In genomic region chr1:106717071-106717601, GRCm38 (mm10) we compare ENCODE assay signal across 10 mouse cellular contexts. TPM values are rescaled to one million over a fixed set of nuclear protein-coding genes. Genes with fewer than 3 reads are reported as not detected.
DNase-seq lines count a peak whose midpoint lies in the region; ATAC-seq and TF ChIP-seq lines count a peak whose summit lies in the region.
"Had no signal": no experiment of that assay in that cellular context is flagged by ENCODE, and none has a peak within 500 bp of the region (broad histone marks: within the 10 kb centered on the region; RNA-seq: fewer than 3 reads in every experiment).

No protein-coding gene starts in this region.

- DNase-seq in midbrain, embryonic 10.5 days (ENCODE audit: low spot score) = peak; percentile 73
- peak; percentile 62 for DNase-seq in c-Kit-positive CD71-negative TER-119-negative erythroid progenitor cells, embryonic 14.5 days (ENCODE audit: low read depth)
- DNase-seq in frontal cortex, postnatal 25 days (ENCODE audit: low spot score in 2 of 2) = peak; percentile 68 to 73
- DNase-seq in kidney, adult 9 months = peak; percentile 83
- DNase-seq in limb, embryonic 14.5 days (ENCODE audit: low spot score) = peak; percentile 81
- peak; percentile 84 to 85 for DNase-seq in right cerebral cortex, adult 2 months (ENCODE audit: low spot score in 2 of 2)
- DNase-seq in urinary bladder, postnatal 4 days (ENCODE audit: low spot score in 2 of 2) = peak; percentile 65 to 81

- H3K27me3 ChIP-seq in midbrain, embryonic 10.5 days (ENCODE audit: low read depth, poor library complexity, severe bottlenecking) = peaks cover 28% of the 10 kb centered on the region
- peaks cover 10% of the 10 kb centered on the region; the same call in 1 of the 2 replicates for H3K27me3 ChIP-seq in midbrain, embryonic 13.5 days
- H3K27me3 ChIP-seq in limb, embryonic 14.5 days (ENCODE audit: control insufficient read depth, insufficient read depth, low read length) = no peaks in the 10 kb centered on the region
- H3K27me3 ChIP-seq: embryonic facial prominence, embryonic 13.5 days had no signal

- ATAC-seq in midbrain, embryonic 13.5 days = no peak
- no peak for ATAC-seq in limb, embryonic 14.5 days (ENCODE audit: low FRiP score, low read depth)

- peak overlapping the region; percentile 38; the same call in 1 of the 2 replicates for H3K27ac ChIP-seq in midbrain, embryonic 10.5 days (replicated peaks)
- no peak overlapping the region for H3K27ac ChIP-seq in midbrain, embryonic 13.5 days
- H3K27ac ChIP-seq in limb, embryonic 14.5 days (replicated peaks; ENCODE audit: low read depth, low read length) = no peak overlapping the region
- H3K27ac ChIP-seq: embryonic facial prominence, embryonic 13.5 days had no signal

- WGBS in midbrain, embryonic 10.5 days = 40% methylated on average over 7 of the region's 7 CpGs
- 29% methylated on average over 7 of the region's 7 CpGs for WGBS in midbrain, embryonic 13.5 days
- WGBS in limb, embryonic 14.5 days = 29% methylated on average over 7 of the region's 7 CpGs

- H3K4me3 ChIP-seq in midbrain, embryonic 10.5 days = no peak overlapping the region
- H3K4me3 ChIP-seq in midbrain, embryonic 13.5 days (replicated peaks) = no peak overlapping the region
- H3K4me3 ChIP-seq in limb, embryonic 14.5 days (replicated peaks; ENCODE audit: low read length) = no peak overlapping the region
- H3K4me3 ChIP-seq: embryonic facial prominence, embryonic 13.5 days; myocyte had no signal

- H3K9me3 ChIP-seq in midbrain, embryonic 10.5 days (replicated peaks) = no peaks in the 10 kb centered on the region
- no peaks in the 10 kb centered on the region for H3K9me3 ChIP-seq in midbrain, embryonic 13.5 days
- no peaks in the 10 kb centered on the region for H3K9me3 ChIP-seq in limb, embryonic 14.5 days (ENCODE audit: control insufficient read depth, low read length)
- H3K9me3 ChIP-seq: embryonic facial prominence, embryonic 13.5 days had no signal

- no peak for TF ChIP-seq POLR2A in limb, embryonic 14.5 days (IDR thresholded peaks at IDR 0.05; ENCODE audit: borderline replicate concordance, extremely low read depth, insufficient read depth, insufficient read length)

- no peak overlapping the region for H3K9ac ChIP-seq in midbrain, embryonic 13.5 days (replicated peaks)
- H3K9ac ChIP-seq in limb, embryonic 14.5 days (ENCODE audit: low read depth, low read length, severe bottlenecking) = no peak overlapping the region
- H3K9ac ChIP-seq: embryonic facial prominence, embryonic 13.5 days had no signal

- H3K4me1 ChIP-seq in midbrain, embryonic 10.5 days = peaks cover 30% of the 10 kb centered on the region
- H3K4me1 ChIP-seq in midbrain, embryonic 13.5 days (replicated peaks) = peaks cover 21% of the 10 kb centered on the region
- peaks cover 7% of the 10 kb centered on the region for H3K4me1 ChIP-seq in limb, embryonic 14.5 days (ENCODE audit: control insufficient read depth, insufficient read depth, low read length)

- no peaks in the 10 kb centered on the region for H3K36me3 ChIP-seq in midbrain, embryonic 10.5 days
- H3K36me3 ChIP-seq in midbrain, embryonic 13.5 days = no peaks in the 10 kb centered on the region
- no peaks in the 10 kb centered on the region for H3K36me3 ChIP-seq in limb, embryonic 14.5 days (ENCODE audit: control insufficient read depth, insufficient read depth, low read length)
- H3K36me3 ChIP-seq: embryonic facial prominence, embryonic 13.5 days had no signal

- no peak overlapping the region for H3K4me2 ChIP-seq in midbrain, embryonic 13.5 days (replicated peaks)
- no peak overlapping the region for H3K4me2 ChIP-seq in limb, embryonic 14.5 days (replicated peaks; ENCODE audit: low read depth, low read length, severe bottlenecking)
- H3K4me2 ChIP-seq: embryonic facial prominence, embryonic 13.5 days had no signal

RNA-seq across cellular contexts. Expression of gene Bcl2, which starts 3.1 kb away (rescaled TPM):
- 8.9 and 9.9 TPM in 2 replicates for polyA plus RNA-seq in midbrain, embryonic 10.5 days (2016; fragmentation: Nextera tagmentation; extraction: Ambion mirVana)
- 11.5 and 11.8 TPM in 2 replicates for polyA plus RNA-seq in midbrain, embryonic 13.5 days (2015; fragmentation: Nextera tagmentation; extraction: Ambion mirVana)
- 8.0 TPM in 2 replicates for polyA plus RNA-seq in limb, embryonic 14.5 days (2012; rRNA removed)
- 15.7 and 20.1 TPM in 2 replicates for polyA plus RNA-seq in limb, embryonic 14.5 days (2014; fragmentation: Nextera tagmentation; extraction: Ambion mirVana)

RNA-seq across cellular contexts. Expression of gene Kdsr, which starts 42.4 kb away (rescaled TPM):
- 7.2 and 7.5 TPM in 2 replicates for polyA plus RNA-seq in midbrain, embryonic 10.5 days (2016; fragmentation: Nextera tagmentation; extraction: Ambion mirVana)
- polyA plus RNA-seq in midbrain, embryonic 13.5 days (2015; fragmentation: Nextera tagmentation; extraction: Ambion mirVana) = 13.0 and 13.3 TPM in 2 replicates
- polyA plus RNA-seq in limb, embryonic 14.5 days (2012; rRNA removed) = 7.2 and 7.9 TPM in 2 replicates
- polyA plus RNA-seq in limb, embryonic 14.5 days (2014; fragmentation: Nextera tagmentation; extraction: Ambion mirVana) = 16.2 and 17.4 TPM in 2 replicates
